Mouse (Mus musculus): ENCODE results near the gene Ptk7. TPM values are rescaled to one million over a fixed set of nuclear protein-coding genes. Genes with fewer than 3 reads are reported as not detected.

Gene Ptk7
- polyA plus RNA-seq, 1 experiment = 0.04 TPM

DNA sequence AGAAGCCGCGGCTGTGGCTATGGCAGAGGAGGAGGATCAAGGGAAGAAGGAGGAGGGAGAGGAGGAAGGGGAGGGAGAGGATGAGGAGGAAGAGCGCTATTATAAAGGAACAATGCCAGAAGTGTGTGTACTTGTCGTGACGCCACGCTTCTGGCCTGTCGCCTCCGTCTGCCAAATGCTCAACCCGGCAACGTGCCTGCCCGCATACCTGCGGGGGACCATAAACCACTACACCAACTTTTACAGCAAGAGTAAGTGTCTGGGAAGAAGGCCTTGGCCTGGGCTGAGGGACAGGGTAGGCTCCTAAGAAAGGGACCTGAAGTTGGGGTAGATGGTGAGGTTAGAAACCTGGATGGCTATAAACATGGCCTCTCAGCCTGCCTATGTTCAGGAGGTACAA, 32.7 kb upstream of the Ptk7 start:
- no peak for TF ChIP-seq TAL1 (IDR thresholded peaks at IDR 0.05; ENCODE audit: low read length)
- TF ChIP-seq GATA1 (IDR thresholded peaks at IDR 0.05; ENCODE audit: low read length) = no peak
- Histone ChIP-seq H3K36me3 (ENCODE audit: control insufficient read depth) (peaks cover 86% of the 10 kb centered on the region), H3K4me1 (ENCODE audit: control insufficient read depth) (no peaks in the 10 kb centered on the region), H3K9me3 (ENCODE audit: control insufficient read depth, low read length) (no peaks in the 10 kb centered on the region), H3K27me3 (ENCODE audit: control insufficient read depth) (no peaks in the 10 kb centered on the region), H3K4me3 (replicated peaks) (no peak overlapping the region)

DNA sequence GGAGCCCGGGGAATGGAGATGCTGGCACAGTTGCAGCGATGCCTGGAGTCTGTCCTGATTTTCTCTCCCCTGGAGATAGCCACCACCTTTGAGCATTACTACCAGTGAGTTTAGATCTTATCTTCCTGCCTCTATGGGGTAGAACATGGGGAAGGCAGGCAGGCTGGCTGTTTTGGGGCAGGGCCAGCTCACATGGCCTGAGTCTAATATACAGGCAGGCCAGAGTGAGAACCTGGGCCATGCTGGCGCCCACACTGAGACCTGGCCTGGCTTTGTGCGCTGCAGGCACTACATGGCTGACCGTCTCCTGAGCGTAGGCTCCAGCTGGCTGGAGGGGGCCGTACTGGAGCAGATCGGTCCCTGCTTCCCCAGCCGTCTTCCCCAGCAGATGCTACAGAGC, 32.0 kb upstream of the Ptk7 start:
- Histone ChIP-seq H3K4me3 (replicated peaks) (no peak overlapping the region), H3K9me3 (ENCODE audit: control insufficient read depth, low read length) (no peaks in the 10 kb centered on the region), H3K4me1 (ENCODE audit: control insufficient read depth) (no peaks in the 10 kb centered on the region), H3K36me3 (ENCODE audit: control insufficient read depth) (peaks cover 86% of the 10 kb centered on the region), H3K27me3 (ENCODE audit: control insufficient read depth) (no peaks in the 10 kb centered on the region)
- TF ChIP-seq TAL1 (IDR thresholded peaks at IDR 0.05; ENCODE audit: low read length) = no peak

DNA sequence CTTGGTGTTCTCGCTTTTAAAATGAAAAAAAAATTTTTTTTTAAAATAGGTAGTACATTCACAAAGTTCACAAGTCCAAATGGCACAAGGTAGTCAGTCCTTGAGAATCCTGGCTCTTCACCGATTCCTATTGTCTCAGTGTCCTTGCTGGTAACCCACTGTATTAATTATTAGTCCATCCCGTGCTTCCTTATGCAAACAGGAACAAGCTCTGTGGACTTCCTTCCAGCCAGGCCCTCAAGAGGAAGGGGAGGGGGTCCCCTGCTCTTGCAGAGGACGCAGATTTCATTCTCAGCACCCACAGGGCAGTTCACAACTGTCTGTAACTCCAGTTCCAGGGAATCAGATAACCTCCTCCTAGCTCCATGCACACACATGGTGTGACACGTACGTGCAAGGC, 26.8 kb upstream of the Ptk7 start:
- no peaks in the 10 kb centered on the region for H3K9me3 ChIP-seq (ENCODE audit: control insufficient read depth, low read length)
- no peak overlapping the region for H3K4me3 ChIP-seq (replicated peaks)
- peaks cover 8% of the 10 kb centered on the region for H3K4me1 ChIP-seq (ENCODE audit: control insufficient read depth)
- peaks cover 68% of the 10 kb centered on the region for H3K36me3 ChIP-seq (ENCODE audit: control insufficient read depth)
- no peak for TF ChIP-seq GATA1 (IDR thresholded peaks at IDR 0.05; ENCODE audit: low read length)
- TF ChIP-seq TAL1 (IDR thresholded peaks at IDR 0.05; ENCODE audit: low read length) = no peak
- no peaks in the 10 kb centered on the region for H3K27me3 ChIP-seq (ENCODE audit: control insufficient read depth)

DNA sequence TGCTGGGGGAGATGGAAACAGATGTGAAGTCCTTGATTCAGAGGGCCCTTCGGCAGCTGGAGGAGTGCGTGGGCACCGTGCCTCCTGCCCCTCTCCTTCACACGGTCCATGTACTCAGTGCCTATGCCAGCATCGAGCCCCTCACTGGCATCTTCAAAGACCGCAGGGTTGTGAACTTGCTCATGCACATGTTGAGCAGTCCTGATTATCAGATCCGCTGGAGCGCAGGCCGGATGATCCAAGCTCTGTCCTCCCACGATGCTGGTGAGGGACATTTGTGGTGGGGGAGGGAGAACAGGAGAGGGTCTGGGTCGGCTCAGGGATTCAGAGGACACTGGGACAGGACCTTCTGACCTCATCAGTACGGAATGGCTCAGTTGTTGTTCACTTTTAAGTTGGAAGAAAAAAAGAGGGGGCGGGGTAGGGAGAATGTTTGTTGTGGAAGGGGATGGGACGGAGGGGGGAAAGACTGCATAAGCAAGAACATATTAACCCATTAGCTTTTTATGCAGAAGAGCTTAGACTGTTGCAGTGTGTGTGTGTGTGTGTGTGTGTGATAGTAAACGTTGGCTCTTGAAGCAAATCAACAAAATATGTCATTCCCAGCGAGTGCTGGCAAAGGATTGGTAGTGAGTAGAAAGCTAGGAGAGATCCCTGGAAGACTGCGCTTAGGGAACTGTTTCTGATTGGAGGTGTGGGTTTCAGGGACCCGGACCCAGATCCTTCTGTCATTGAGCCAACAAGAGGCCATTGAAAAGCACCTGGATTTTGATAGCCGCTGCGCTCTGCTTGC, 22.6 kb upstream of the Ptk7 start:
- H3K36me3 ChIP-seq (ENCODE audit: control insufficient read depth) = peaks cover 60% of the 10 kb centered on the region
- TF ChIP-seq GATA1 (IDR thresholded peaks at IDR 0.05; ENCODE audit: low read length) (no peak), TAL1 (IDR thresholded peaks at IDR 0.05; ENCODE audit: low read length) (no peak)
- H3K9me3 ChIP-seq (ENCODE audit: control insufficient read depth, low read length) = no peaks in the 10 kb centered on the region
- no peaks in the 10 kb centered on the region for H3K27me3 ChIP-seq (ENCODE audit: control insufficient read depth)
- peak overlapping the region; percentile 77 for H3K4me3 ChIP-seq (replicated peaks)
- peaks cover 39% of the 10 kb centered on the region for H3K4me1 ChIP-seq (ENCODE audit: control insufficient read depth)

DNA sequence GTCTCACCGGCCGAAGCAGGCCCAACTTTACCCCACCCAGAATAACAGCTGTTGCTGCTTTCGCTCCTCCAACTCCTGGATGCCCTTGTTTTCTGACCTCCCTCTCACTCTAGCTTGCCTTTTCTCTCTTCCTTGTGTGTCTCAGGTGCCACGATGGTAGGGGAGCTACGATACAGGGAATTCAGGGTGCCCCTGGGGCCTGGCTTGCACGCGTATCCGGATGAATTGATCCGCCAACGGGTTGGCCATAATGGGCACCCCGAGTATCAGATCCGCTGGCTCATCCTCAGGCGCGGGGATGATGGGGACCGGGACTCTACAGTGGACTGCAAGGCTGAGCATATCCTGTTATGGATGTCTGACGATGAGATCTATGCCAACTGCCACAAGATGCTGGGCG, 22.0 kb upstream of the Ptk7 start:
- H3K4me3 ChIP-seq (replicated peaks) = peak overlapping the region; percentile 77
- H3K4me1 ChIP-seq (ENCODE audit: control insufficient read depth) = peaks cover 45% of the 10 kb centered on the region
- peaks cover 54% of the 10 kb centered on the region for H3K36me3 ChIP-seq (ENCODE audit: control insufficient read depth)
- H3K27me3 ChIP-seq (ENCODE audit: control insufficient read depth) = no peaks in the 10 kb centered on the region
- TF ChIP-seq TAL1 (IDR thresholded peaks at IDR 0.05; ENCODE audit: low read length) (no peak), GATA1 (IDR thresholded peaks at IDR 0.05; ENCODE audit: low read length) (no peak)
- H3K9me3 ChIP-seq (ENCODE audit: control insufficient read depth, low read length) = no peaks in the 10 kb centered on the region

DNA sequence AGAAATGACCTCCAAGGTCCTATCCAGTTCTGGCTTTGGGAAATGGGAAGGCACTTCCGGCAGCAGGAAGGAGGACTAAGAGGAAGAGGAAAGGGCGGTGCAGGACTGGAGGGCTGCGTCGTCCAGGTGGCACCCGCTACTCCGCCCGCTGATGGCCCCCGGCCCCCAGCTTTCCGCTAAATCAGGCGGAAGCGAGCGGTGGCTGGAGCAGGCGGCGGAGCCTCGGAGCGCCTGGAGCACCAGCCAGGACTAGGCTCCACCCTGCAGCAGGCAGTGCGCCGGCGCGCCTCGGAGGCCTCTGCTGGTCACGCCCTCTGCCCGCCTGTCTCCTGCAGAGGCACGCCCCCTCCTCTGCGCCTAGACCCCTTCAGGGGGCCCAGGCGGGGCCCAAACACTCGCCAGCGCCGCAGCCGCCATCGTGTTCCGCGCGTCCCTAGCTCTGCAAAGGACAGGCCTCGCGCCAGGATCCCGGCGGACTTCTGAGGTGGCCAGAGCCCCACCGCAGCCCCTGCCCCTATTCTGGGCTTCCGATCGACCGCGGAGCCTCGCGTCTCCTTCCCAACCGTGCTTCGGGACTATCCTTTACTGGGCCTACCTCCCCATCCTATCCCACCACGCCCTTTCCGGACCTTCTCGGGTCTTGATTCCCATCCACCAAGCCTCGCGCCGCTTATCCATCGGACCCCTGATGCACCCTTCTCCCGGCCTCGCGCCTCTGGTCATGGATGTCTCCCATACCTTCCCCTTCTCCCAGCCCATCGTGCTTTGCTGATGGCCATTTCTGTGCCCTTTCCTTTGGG, 21.1 kb upstream of the Ptk7 start, which contains the start of gene Cul7:
TSS of gene Cul7 (plus strand) at position 106 of the 800 bp plus-strand sequence.
- Histone ChIP-seq H3K36me3 (ENCODE audit: control insufficient read depth) (peaks cover 48% of the 10 kb centered on the region), H3K4me3 (replicated peaks) (peak within 1 kb of the TSS; percentile 77), H3K9me3 (ENCODE audit: control insufficient read depth, low read length) (no peaks in the 10 kb centered on the region), H3K27me3 (ENCODE audit: control insufficient read depth) (no peaks in the 10 kb centered on the region), H3K4me1 (ENCODE audit: control insufficient read depth) (peaks cover 47% of the 10 kb centered on the region)
- TF ChIP-seq GATA1 (IDR thresholded peaks at IDR 0.05; ENCODE audit: low read length) = no peak
- no peak for TF ChIP-seq TAL1 (IDR thresholded peaks at IDR 0.05; ENCODE audit: low read length)

DNA sequence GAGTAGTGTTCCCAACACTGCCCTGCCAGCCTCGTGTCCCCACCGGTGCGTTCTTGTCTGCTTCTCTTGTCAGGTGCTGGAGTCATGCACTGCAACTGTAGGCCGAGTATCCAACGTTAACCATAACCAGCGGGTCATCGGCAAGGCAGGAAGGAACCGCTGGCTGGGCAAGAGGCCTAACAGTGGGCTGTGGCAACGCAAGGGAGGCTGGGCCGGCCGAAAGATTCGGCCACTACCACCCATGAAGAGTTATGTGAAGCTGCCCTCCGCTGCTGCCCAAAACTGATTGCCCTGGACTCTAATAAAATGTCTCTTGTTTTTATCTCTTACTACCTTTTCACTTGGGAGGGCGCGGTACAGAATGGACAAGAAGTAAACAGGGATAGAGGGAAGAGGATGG, 20.5 kb upstream of the Ptk7 start:
- Histone ChIP-seq H3K36me3 (ENCODE audit: control insufficient read depth) (peaks cover 46% of the 10 kb centered on the region), H3K9me3 (ENCODE audit: control insufficient read depth, low read length) (no peaks in the 10 kb centered on the region), H3K4me1 (ENCODE audit: control insufficient read depth) (peaks cover 53% of the 10 kb centered on the region), H3K27me3 (ENCODE audit: control insufficient read depth) (no peaks in the 10 kb centered on the region), H3K4me3 (replicated peaks) (peak overlapping the region; percentile 77)
- no peak for TF ChIP-seq GATA1 (IDR thresholded peaks at IDR 0.05; ENCODE audit: low read length)
- TF ChIP-seq TAL1 (IDR thresholded peaks at IDR 0.05; ENCODE audit: low read length) = no peak

DNA sequence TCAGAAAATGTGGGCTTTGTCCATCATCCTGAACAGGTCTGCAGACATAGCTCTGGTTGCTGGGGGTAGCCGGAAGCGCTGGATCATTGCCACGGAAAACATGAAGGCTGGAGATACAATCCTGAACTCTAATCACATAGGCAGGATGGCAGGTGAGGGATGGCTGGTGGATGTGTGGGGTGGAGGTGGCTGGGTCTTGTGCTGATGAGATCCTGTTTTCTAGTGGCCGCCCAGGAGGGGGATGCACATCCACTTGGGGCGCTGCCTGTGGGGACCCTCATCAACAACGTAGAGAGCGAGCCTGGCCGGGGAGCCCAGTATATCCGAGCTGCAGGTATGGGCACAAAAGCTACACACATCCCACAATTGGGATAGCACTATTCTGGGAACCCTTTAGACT, 19.1 kb upstream of the Ptk7 start:
- peaks cover 61% of the 10 kb centered on the region for H3K4me1 ChIP-seq (ENCODE audit: control insufficient read depth)

DNA sequence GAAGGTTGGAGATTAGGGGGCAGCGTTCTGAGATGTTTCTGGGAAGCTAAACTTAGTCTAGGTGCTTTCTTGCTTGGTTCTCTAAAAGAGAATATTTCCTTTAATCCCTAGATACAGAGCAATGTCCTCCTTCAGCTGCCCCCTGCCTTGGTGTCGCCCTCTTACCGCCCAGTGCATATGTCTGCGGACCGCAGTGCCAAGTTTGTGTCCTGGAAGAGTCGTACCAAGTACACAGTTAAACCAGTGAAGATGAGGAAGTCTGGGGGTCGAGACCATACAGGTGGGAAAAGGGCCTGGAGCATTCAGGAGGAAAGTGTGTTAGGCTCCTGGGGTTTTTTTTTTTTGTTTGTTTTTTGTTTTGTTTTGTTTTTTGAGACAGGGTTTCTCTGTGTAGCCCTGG, 18.0 kb upstream of the Ptk7 start:
- peaks cover 61% of the 10 kb centered on the region for H3K4me1 ChIP-seq (ENCODE audit: control insufficient read depth)
- peak overlapping the region; percentile 92 for H3K4me3 ChIP-seq (replicated peaks)
- TF ChIP-seq TAL1 (IDR thresholded peaks at IDR 0.05; ENCODE audit: low read length) (no peak), GATA1 (IDR thresholded peaks at IDR 0.05; ENCODE audit: low read length) (no peak)

More for the DNA sequence above, 19.1 kb upstream of the Ptk7 start:
- Histone ChIP-seq H3K36me3 (ENCODE audit: control insufficient read depth) (peaks cover 33% of the 10 kb centered on the region), H3K27me3 (ENCODE audit: control insufficient read depth) (no peaks in the 10 kb centered on the region), H3K4me3 (replicated peaks) (no peak overlapping the region), H3K9me3 (ENCODE audit: control insufficient read depth, low read length) (no peaks in the 10 kb centered on the region)
- TF ChIP-seq GATA1 (IDR thresholded peaks at IDR 0.05; ENCODE audit: low read length) = no peak
- no peak for TF ChIP-seq TAL1 (IDR thresholded peaks at IDR 0.05; ENCODE audit: low read length)

More for the DNA sequence above, 18.0 kb upstream of the Ptk7 start:
- peaks cover 23% of the 10 kb centered on the region for H3K36me3 ChIP-seq (ENCODE audit: control insufficient read depth)
- H3K9me3 ChIP-seq (ENCODE audit: control insufficient read depth, low read length) = no peaks in the 10 kb centered on the region
- H3K27me3 ChIP-seq (ENCODE audit: control insufficient read depth) = no peaks in the 10 kb centered on the region

Measured in erythroblast, embryonic 14.5 days (primary cell).